Mouse (Mus musculus): ENCODE measurements at regions not wholly inside any gene's neighbourhood (a gene's known extent, or its start where the extent isn't known, plus 50 kb on each side); places are given as distances from the start of the nearest gene placed in this dataset.

DNA sequence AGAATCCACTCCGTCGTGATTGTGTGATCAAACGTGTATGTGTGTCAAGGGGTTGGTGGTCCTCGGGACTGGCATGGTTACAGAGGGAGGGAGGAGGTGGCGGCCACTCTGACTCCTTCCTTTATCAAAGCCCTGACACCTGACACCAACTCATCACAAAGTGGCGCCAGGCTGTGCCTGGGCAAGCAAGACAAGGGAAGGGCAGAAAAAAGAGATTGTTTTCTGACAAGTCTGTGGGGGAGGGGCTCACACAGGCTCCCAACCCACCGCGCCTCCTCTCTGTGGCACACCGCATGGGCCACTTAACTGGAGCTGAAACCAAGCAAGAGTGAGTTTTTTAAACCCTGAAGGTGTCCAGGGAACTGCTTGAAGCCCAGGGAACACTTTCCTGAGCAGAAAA, 68.5 kb downstream of the Ier5 start:
- no peak for DNase-seq (ENCODE audit: extremely low read depth, low read depth, low spot score)
- Histone ChIP-seq H3K36me3 (ENCODE audit: control insufficient read depth, insufficient read depth, low read length) (no peaks in the 10 kb centered on the region), H3K4me3 (ENCODE audit: insufficient read depth, low read depth, low read length) (no peak overlapping the region), H3K79me2 (ENCODE audit: control insufficient read depth, insufficient read depth, low read length) (no peaks in the 10 kb centered on the region), H3K27ac (replicated peaks; ENCODE audit: insufficient read depth, low read depth, low read length) (no peak overlapping the region), H3K9ac (ENCODE audit: low read depth, low read length) (no peak overlapping the region), H3K27me3 (ENCODE audit: control insufficient read depth, insufficient read depth, low read length) (no peaks in the 10 kb centered on the region), H3K4me1 (ENCODE audit: control insufficient read depth, insufficient read depth, low read length) (no peaks in the 10 kb centered on the region)
- TF ChIP-seq POLR2A (IDR thresholded peaks at IDR 0.05; ENCODE audit: extremely low read depth, insufficient read depth, low read length) (no peak), CTCF (IDR thresholded peaks at IDR 0.05; ENCODE audit: low read depth, low read length) (no peak)
- WGBS: 54% methylated on average over 9 of the region's 9 CpGs

DNA sequence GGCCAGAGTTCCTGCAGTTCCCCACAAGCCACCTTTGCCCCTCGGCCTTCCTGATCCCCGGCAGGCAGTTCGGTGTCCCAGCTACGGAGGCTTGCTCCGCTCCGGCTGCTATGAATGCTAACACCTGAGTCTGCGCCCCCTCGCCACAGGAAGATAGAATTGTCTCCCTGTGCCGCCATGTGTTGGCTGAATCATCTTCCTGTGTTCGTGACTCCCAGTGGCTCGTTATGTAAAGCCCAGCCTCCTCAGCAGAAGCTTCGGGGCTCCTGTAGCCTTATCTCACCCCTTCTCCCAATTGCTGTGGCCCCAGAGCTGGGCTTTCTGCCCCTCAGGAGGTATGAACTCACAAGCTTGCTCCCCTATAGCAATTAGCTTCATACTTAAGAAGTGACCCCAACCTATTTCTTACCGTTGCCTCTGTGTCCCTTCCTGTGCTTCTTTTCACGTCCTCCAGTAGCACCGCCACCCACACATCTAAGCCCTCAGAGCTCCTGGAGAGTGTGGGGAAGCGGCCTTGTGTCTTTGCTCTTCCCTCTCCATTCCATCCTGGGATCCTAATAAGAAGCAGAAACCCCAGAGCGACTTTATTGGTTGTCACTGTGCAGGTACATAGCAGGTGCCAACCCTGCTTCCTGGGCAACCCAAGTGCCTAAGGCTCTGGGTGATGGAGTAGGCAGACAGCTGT, 70.1 kb downstream of the Ier5 start:
- Histone ChIP-seq H3K4me1 (ENCODE audit: control insufficient read depth, insufficient read depth, low read length) (no peaks in the 10 kb centered on the region), H3K36me3 (ENCODE audit: control insufficient read depth, insufficient read depth, low read length) (no peaks in the 10 kb centered on the region), H3K27ac (replicated peaks; ENCODE audit: insufficient read depth, low read depth, low read length) (no peak overlapping the region), H3K27me3 (ENCODE audit: control insufficient read depth, insufficient read depth, low read length) (no peaks in the 10 kb centered on the region), H3K4me3 (ENCODE audit: insufficient read depth, low read depth, low read length) (peak overlapping the region; percentile 35; the same call in 1 of the 2 replicates), H3K79me2 (ENCODE audit: control insufficient read depth, insufficient read depth, low read length) (no peaks in the 10 kb centered on the region), H3K9ac (ENCODE audit: low read depth, low read length) (peak overlapping the region; percentile 41)
- WGBS: 67% methylated on average over 17 of the region's 17 CpGs
- no peak for TF ChIP-seq POLR2A (IDR thresholded peaks at IDR 0.05; ENCODE audit: extremely low read depth, insufficient read depth, low read length)
- no peak for TF ChIP-seq CTCF (IDR thresholded peaks at IDR 0.05; ENCODE audit: low read depth, low read length)
- no peak for DNase-seq (ENCODE audit: extremely low read depth, low read depth, low spot score)

DNA sequence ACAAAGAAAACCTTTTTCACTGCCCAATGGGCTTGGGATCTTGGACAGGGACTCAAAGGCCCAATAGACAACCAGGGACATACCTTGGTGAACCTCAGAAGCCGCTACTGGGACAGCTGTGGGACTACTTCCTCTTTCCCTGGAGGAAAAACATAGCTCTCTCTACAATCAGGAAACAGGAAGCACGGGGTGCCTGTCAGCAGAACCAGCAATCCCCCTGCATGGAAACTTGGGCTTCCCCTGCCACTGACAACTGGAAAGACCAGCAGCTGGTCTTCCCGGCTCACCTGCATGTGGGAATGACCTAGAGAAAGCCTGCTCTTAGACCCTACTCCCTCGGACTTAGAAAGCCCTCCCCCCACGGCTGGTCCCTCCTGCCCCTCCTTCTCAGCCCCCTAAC, 70.7 kb downstream of the Ier5 start:
- Histone ChIP-seq H3K79me2 (ENCODE audit: control insufficient read depth, insufficient read depth, low read length) (no peaks in the 10 kb centered on the region), H3K27me3 (ENCODE audit: control insufficient read depth, insufficient read depth, low read length) (no peaks in the 10 kb centered on the region), H3K4me1 (ENCODE audit: control insufficient read depth, insufficient read depth, low read length) (no peaks in the 10 kb centered on the region), H3K36me3 (ENCODE audit: control insufficient read depth, insufficient read depth, low read length) (no peaks in the 10 kb centered on the region), H3K4me3 (ENCODE audit: insufficient read depth, low read depth, low read length) (peak overlapping the region; percentile 35; the same call in 1 of the 2 replicates), H3K9ac (ENCODE audit: low read depth, low read length) (peak overlapping the region; percentile 41), H3K27ac (replicated peaks; ENCODE audit: insufficient read depth, low read depth, low read length) (no peak overlapping the region)
- DNase-seq (ENCODE audit: extremely low read depth, low read depth, low spot score): no peak
- TF ChIP-seq CTCF (IDR thresholded peaks at IDR 0.05; ENCODE audit: low read depth, low read length): no peak
- TF ChIP-seq POLR2A (IDR thresholded peaks at IDR 0.05; ENCODE audit: extremely low read depth, insufficient read depth, low read length): no peak
- 38% methylated on average over 5 of the region's 5 CpGs for WGBS

DNA sequence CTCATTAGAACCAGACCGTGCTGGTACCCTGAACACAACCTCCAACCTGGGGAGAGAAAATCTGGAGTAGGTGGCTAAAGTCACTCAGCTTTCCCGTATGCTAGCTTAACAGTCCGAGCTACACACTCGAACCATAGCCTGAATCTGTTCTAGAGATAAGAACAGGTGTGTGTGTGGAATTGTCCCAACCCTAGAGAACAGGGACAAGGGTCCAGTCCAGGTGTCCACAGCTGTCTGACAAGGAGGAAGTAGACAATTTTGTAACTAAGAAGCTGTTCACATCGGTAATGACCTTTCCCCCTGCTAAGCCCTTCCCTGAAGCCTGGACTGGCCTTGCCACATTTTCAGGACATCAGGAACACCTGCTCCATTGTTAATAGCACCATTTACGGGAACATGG, 71.3 kb downstream of the Ier5 start:
- Histone ChIP-seq H3K4me3 (ENCODE audit: insufficient read depth, low read depth, low read length) (no peak overlapping the region), H3K4me1 (ENCODE audit: control insufficient read depth, insufficient read depth, low read length) (no peaks in the 10 kb centered on the region), H3K79me2 (ENCODE audit: control insufficient read depth, insufficient read depth, low read length) (no peaks in the 10 kb centered on the region), H3K27me3 (ENCODE audit: control insufficient read depth, insufficient read depth, low read length) (no peaks in the 10 kb centered on the region), H3K9ac (ENCODE audit: low read depth, low read length) (no peak overlapping the region), H3K27ac (replicated peaks; ENCODE audit: insufficient read depth, low read depth, low read length) (no peak overlapping the region), H3K36me3 (ENCODE audit: control insufficient read depth, insufficient read depth, low read length) (no peaks in the 10 kb centered on the region)
- TF ChIP-seq CTCF (IDR thresholded peaks at IDR 0.05; ENCODE audit: low read depth, low read length): no peak
- TF ChIP-seq POLR2A (IDR thresholded peaks at IDR 0.05; ENCODE audit: extremely low read depth, insufficient read depth, low read length): no peak
- WGBS: 74% methylated on average over 6 of the region's 6 CpGs
- DNase-seq (ENCODE audit: extremely low read depth, low read depth, low spot score): no peak

DNA sequence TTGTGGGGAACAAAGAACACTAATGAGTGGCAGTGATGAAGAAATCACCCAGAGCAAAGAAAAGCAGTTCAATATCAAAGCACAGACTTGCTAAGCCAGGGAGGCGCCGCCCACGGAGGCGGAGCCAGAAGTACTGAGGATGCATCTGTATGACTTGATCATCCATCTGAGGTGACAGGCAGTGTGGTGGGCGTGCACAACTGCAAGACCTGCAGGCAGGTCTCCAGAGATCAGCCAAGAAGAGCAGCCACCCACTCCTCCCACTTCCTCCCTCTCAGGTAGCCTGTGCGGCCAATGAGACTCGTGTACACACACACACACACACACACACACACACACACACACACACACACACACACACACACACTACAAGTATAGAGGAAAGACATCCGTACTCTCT, 71.9 kb downstream of the Ier5 start:
- no peak overlapping the region for H3K4me3 ChIP-seq (ENCODE audit: insufficient read depth, low read depth, low read length)
- H3K9ac ChIP-seq (ENCODE audit: low read depth, low read length): no peak overlapping the region
- no peak overlapping the region for H3K27ac ChIP-seq (replicated peaks; ENCODE audit: insufficient read depth, low read depth, low read length)
- H3K4me1 ChIP-seq (ENCODE audit: control insufficient read depth, insufficient read depth, low read length): no peaks in the 10 kb centered on the region
- H3K36me3 ChIP-seq (ENCODE audit: control insufficient read depth, insufficient read depth, low read length): no peaks in the 10 kb centered on the region
- TF ChIP-seq POLR2A (IDR thresholded peaks at IDR 0.05; ENCODE audit: extremely low read depth, insufficient read depth, low read length) (no peak), CTCF (IDR thresholded peaks at IDR 0.05; ENCODE audit: low read depth, low read length) (no peak)
- H3K79me2 ChIP-seq (ENCODE audit: control insufficient read depth, insufficient read depth, low read length): no peaks in the 10 kb centered on the region
- 32% methylated on average over 8 of the region's 8 CpGs for WGBS
- no peaks in the 10 kb centered on the region for H3K27me3 ChIP-seq (ENCODE audit: control insufficient read depth, insufficient read depth, low read length)
- peak; percentile 10 for DNase-seq (ENCODE audit: extremely low read depth, low read depth, low spot score)

DNA sequence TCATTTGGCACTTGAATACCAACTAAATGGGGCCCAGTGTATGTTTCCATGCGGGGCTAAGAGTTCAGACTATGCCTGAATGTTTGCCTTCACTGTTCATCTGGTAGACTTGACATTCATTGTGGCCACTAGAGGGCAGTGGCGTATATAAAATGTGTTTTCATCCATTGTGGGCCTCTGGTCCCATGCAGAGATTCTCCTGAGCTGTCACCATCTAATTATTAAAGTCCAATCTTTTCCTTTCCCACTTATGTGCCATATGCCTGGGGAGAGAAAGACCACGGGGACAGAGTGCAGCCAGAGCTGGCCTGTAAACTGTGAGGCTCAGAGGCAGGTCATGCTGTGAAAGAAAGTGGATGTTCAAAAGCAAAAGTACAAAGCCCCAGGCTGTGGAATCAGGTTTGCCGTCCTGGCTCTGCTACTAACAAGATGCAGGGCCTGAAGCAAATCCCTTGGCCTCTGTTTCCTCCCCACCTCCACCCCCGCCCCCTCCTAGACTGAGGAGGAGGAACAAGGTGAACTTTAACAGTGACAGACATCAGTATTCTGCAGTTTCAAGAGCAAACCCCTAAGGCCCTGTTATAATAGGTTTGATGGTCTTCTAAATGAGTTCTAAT, 73.5 kb downstream of the Ier5 start:
- TF ChIP-seq POLR2A (IDR thresholded peaks at IDR 0.05; ENCODE audit: extremely low read depth, insufficient read depth, low read length) (no peak), CTCF (IDR thresholded peaks at IDR 0.05; ENCODE audit: low read depth, low read length) (0 out of 2 replicates have a peak, but pooled peaks have one; percentile 10)
- DNase-seq (ENCODE audit: extremely low read depth, low read depth, low spot score): peak; percentile 42
- Histone ChIP-seq H3K4me1 (ENCODE audit: control insufficient read depth, insufficient read depth, low read length) (no peaks in the 10 kb centered on the region), H3K4me3 (ENCODE audit: insufficient read depth, low read depth, low read length) (no peak overlapping the region), H3K36me3 (ENCODE audit: control insufficient read depth, insufficient read depth, low read length) (no peaks in the 10 kb centered on the region), H3K27me3 (ENCODE audit: control insufficient read depth, insufficient read depth, low read length) (no peaks in the 10 kb centered on the region), H3K79me2 (ENCODE audit: control insufficient read depth, insufficient read depth, low read length) (no peaks in the 10 kb centered on the region), H3K9ac (ENCODE audit: low read depth, low read length) (no peak overlapping the region), H3K27ac (replicated peaks; ENCODE audit: insufficient read depth, low read depth, low read length) (no peak overlapping the region)
- 29% methylated on average over 5 of the region's 5 CpGs for WGBS

Data from liver, adult 2 months (tissue).